Mouse (Mus musculus): ENCODE measurements around the gene Lpin1. TPM values are rescaled to one million over a fixed set of nuclear protein-coding genes. Genes with fewer than 3 reads are reported as not detected.

Lpin1 gene
- 3.3 and 4.6 TPM in 2 replicates for polyA plus RNA-seq (2016; fragmentation: Nextera tagmentation; extraction: Ambion mirVana)

- Histone ChIP-seq H3K27me3 (ENCODE audit: insufficient read depth, poor library complexity, severe bottlenecking) (no peaks in the 10 kb centered on the region), H3K36me3 (no peaks in the 10 kb centered on the region), H3K4me3 (no peak within 1 kb of the TSS), H3K27ac (no peak within 1 kb of the TSS), H3K4me1 (no peaks in the 10 kb centered on the region), H3K9me3 (peaks cover 4% of the 10 kb centered on the region; the same call in 1 of the 2 replicates)
- WGBS: 80% methylated on average over 2 of the region's 2 CpGs
- DNase-seq (ENCODE audit: low spot score): no peak
Measured at GRCm38 (mm10) chr12:16610936-16611335, at the start of gene Lpin1. Lpin1 (minus strand) TSS chr12:16610966.

GRCm38 (mm10) chr12:16656906-16657875, 46.4 kb upstream of the Lpin1 start:
- no peak for DNase-seq (ENCODE audit: low spot score)
- H3K4me3 ChIP-seq: no peak overlapping the region
- H3K9me3 ChIP-seq: no peaks in the 10 kb centered on the region
- peaks cover 45% of the 10 kb centered on the region for H3K27me3 ChIP-seq (ENCODE audit: insufficient read depth, poor library complexity, severe bottlenecking)
- no peak overlapping the region for H3K27ac ChIP-seq
- H3K36me3 ChIP-seq: no peaks in the 10 kb centered on the region
- 69% methylated on average over 5 of the region's 5 CpGs for WGBS
- H3K4me1 ChIP-seq: peaks cover 9% of the 10 kb centered on the region

- Histone ChIP-seq H3K27me3 (ENCODE audit: insufficient read depth, poor library complexity, severe bottlenecking) (peaks cover 45% of the 10 kb centered on the region), H3K9me3 (no peaks in the 10 kb centered on the region), H3K27ac (no peak overlapping the region), H3K4me1 (peaks cover 12% of the 10 kb centered on the region), H3K4me3 (no peak overlapping the region), H3K36me3 (no peaks in the 10 kb centered on the region)
- DNase-seq (ENCODE audit: low spot score): no peak
- 77% methylated on average over 4 of the region's 4 CpGs for WGBS
Measured at GRCm38 (mm10) chr12:16655604-16656003, 44.8 kb upstream of the Lpin1 start.

GRCm38 (mm10) chr12:16653332-16654093, 42.7 kb upstream of the Lpin1 start, which contains the start of gene Ntsr2:
Ntsr2 (plus strand) TSS chr12:16653382.
- Histone ChIP-seq H3K36me3 (no peaks in the 10 kb centered on the region), H3K4me1 (peaks cover 27% of the 10 kb centered on the region), H3K27me3 (ENCODE audit: insufficient read depth, poor library complexity, severe bottlenecking) (peaks cover 45% of the 10 kb centered on the region), H3K9me3 (no peaks in the 10 kb centered on the region), H3K27ac (no peak within 1 kb of the TSS), H3K4me3 (peak within 1 kb of the TSS; percentile 47)
- WGBS: 7% methylated on average over 58 of the region's 58 CpGs
- DNase-seq (ENCODE audit: low spot score): no peak

GRCm38 (mm10) chr12:16649819-16650218, 39.1 kb upstream of the Lpin1 start:
- H3K9me3 ChIP-seq: no peaks in the 10 kb centered on the region
- DNase-seq (ENCODE audit: low spot score): no peak
- WGBS: 44% methylated on average over 6 of the region's 6 CpGs
- no peaks in the 10 kb centered on the region for H3K36me3 ChIP-seq
- peaks cover 27% of the 10 kb centered on the region for H3K27me3 ChIP-seq (ENCODE audit: insufficient read depth, poor library complexity, severe bottlenecking)
- H3K27ac ChIP-seq: peak overlapping the region; percentile 42
- no peak overlapping the region for H3K4me3 ChIP-seq
- peaks cover 36% of the 10 kb centered on the region for H3K4me1 ChIP-seq

GRCm38 (mm10) chr12:16648273-16648672, 37.5 kb upstream of the Lpin1 start:
- no peaks in the 10 kb centered on the region for H3K9me3 ChIP-seq
- WGBS: 90% methylated on average over 6 of the region's 6 CpGs
- H3K36me3 ChIP-seq: no peaks in the 10 kb centered on the region
- H3K4me3 ChIP-seq: no peak overlapping the region
- H3K27me3 ChIP-seq (ENCODE audit: insufficient read depth, poor library complexity, severe bottlenecking): peaks cover 11% of the 10 kb centered on the region
- DNase-seq (ENCODE audit: low spot score): no peak
- H3K27ac ChIP-seq: 0 out of 2 replicates have a peak overlapping the region, but pooled peaks have one; percentile 0
- H3K4me1 ChIP-seq: peaks cover 41% of the 10 kb centered on the region

GRCm38 (mm10) chr12:16646780-16647409, 36.1 kb upstream of the Lpin1 start:
- no peak overlapping the region for H3K4me3 ChIP-seq
- no peaks in the 10 kb centered on the region for H3K9me3 ChIP-seq
- no peaks in the 10 kb centered on the region for H3K36me3 ChIP-seq
- DNase-seq (ENCODE audit: low spot score): no peak
- peaks cover 38% of the 10 kb centered on the region for H3K4me1 ChIP-seq
- no peak overlapping the region for H3K27ac ChIP-seq
- no peaks in the 10 kb centered on the region for H3K27me3 ChIP-seq (ENCODE audit: insufficient read depth, poor library complexity, severe bottlenecking)
- WGBS: 43% methylated on average over 9 of the region's 9 CpGs

GRCm38 (mm10) chr12:16644698-16645097, 33.9 kb upstream of the Lpin1 start:
- H3K27me3 ChIP-seq (ENCODE audit: insufficient read depth, poor library complexity, severe bottlenecking): no peaks in the 10 kb centered on the region
- no peak overlapping the region for H3K27ac ChIP-seq
- WGBS: 72% methylated on average over 8 of the region's 8 CpGs
- no peaks in the 10 kb centered on the region for H3K9me3 ChIP-seq
- H3K4me3 ChIP-seq: no peak overlapping the region
- peaks cover 27% of the 10 kb centered on the region for H3K4me1 ChIP-seq
- DNase-seq (ENCODE audit: low spot score): no peak
- no peaks in the 10 kb centered on the region for H3K36me3 ChIP-seq

GRCm38 (mm10) chr12:16643508-16644345, 33.0 kb upstream of the Lpin1 start:
- Histone ChIP-seq H3K36me3 (no peaks in the 10 kb centered on the region), H3K4me1 (peaks cover 25% of the 10 kb centered on the region), H3K4me3 (no peak overlapping the region), H3K27ac (peak overlapping the region; percentile 45; the same call in 1 of the 2 replicates), H3K9me3 (no peaks in the 10 kb centered on the region), H3K27me3 (ENCODE audit: insufficient read depth, poor library complexity, severe bottlenecking) (no peaks in the 10 kb centered on the region)
- peak; percentile 59 for DNase-seq (ENCODE audit: low spot score)
- WGBS: 62% methylated on average over 12 of the region's 12 CpGs

GRCm38 (mm10) chr12:16642000-16642399, 31.2 kb upstream of the Lpin1 start:
- H3K36me3 ChIP-seq: no peaks in the 10 kb centered on the region
- H3K27ac ChIP-seq: no peak overlapping the region
- WGBS: 59% methylated on average over 5 of the region's 5 CpGs
- H3K9me3 ChIP-seq: no peaks in the 10 kb centered on the region
- H3K4me1 ChIP-seq: peaks cover 34% of the 10 kb centered on the region
- no peaks in the 10 kb centered on the region for H3K27me3 ChIP-seq (ENCODE audit: insufficient read depth, poor library complexity, severe bottlenecking)
- no peak overlapping the region for H3K4me3 ChIP-seq
- DNase-seq (ENCODE audit: low spot score): peak; percentile 31

- no peak overlapping the region for H3K27ac ChIP-seq
- WGBS: 84% methylated on average over 6 of the region's 6 CpGs
- no peaks in the 10 kb centered on the region for H3K9me3 ChIP-seq
Measured at GRCm38 (mm10) chr12:16640075-16640474, 29.3 kb upstream of the Lpin1 start.

More at GRCm38 (mm10) chr12:16640075-16640474, 29.3 kb upstream of the Lpin1 start:
- peak; percentile 53 for DNase-seq (ENCODE audit: low spot score)
- H3K36me3 ChIP-seq: no peaks in the 10 kb centered on the region
- H3K4me3 ChIP-seq: no peak overlapping the region
- peaks cover 27% of the 10 kb centered on the region for H3K4me1 ChIP-seq
- H3K27me3 ChIP-seq (ENCODE audit: insufficient read depth, poor library complexity, severe bottlenecking): no peaks in the 10 kb centered on the region
